Mouse (Mus musculus): ENCODE results near the gene Ppfibp2.

DNA sequence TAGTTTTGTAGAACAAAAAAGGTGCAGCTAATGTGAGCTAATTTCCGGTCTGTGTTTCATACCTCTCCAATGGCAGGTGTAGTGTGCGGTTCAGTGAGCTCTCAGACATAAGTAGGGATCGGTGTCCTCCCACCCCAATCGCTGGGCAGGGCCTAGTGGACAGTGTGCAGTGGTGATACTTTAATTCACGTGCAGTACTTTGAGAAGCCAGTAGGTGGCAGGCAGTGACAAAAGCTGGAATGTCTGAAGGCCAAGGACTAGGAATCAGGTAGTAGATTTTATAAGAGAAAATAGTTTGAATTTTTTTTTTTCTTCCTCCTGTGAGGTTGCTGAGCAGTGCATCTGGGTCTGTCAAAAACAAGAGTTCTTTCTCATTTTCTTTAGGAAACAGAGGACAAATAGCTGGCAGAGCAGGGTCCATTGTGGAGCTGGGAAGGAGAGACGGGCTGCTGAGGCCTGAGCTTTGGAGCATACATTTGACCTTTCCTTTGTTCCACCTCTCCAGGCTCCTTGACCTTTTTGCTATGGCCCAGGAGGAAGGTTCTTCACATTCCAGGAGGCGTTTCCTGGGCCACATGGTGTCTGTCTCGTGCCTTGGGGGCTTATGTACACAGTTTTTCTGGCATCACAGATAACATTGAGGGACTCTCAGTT is 66.3 kb downstream of the Ppfibp2 start:
- no peak for TF ChIP-seq FOSL1 (IDR thresholded peaks at IDR 0.05; ENCODE audit: insufficient read depth, low read length, poor library complexity, severe bottlenecking)
- TF ChIP-seq CTCF (IDR thresholded peaks at IDR 0.05; ENCODE audit: control insufficient read depth, insufficient read depth, insufficient read length), result no peak
- no peak for TF ChIP-seq CEBPB (IDR thresholded peaks at IDR 0.05; ENCODE audit: low read depth)
- TF ChIP-seq MYOD1 (IDR thresholded peaks at IDR 0.05; ENCODE audit: control insufficient read depth, insufficient read length, low read depth), result no peak
